Mouse (Mus musculus) CH12.LX (cell line): ENCODE measurements at regions not wholly inside any gene's neighbourhood (a gene's known extent, or its start where the extent isn't known, plus 50 kb on each side); places are given as distances from the start of the nearest gene placed in this dataset.

Experiments
- DNase-seq: peaks from one replicate; pipeline ENCODE4 v3.0.0-alpha.2; 2013; ENCODE audit errors: extremely low read depth
- H3K27ac ChIP-seq: 2 replicates; pipeline ENCODE4 v1.5.1; 2012; ENCODE audit warnings: low read depth, mild to moderate bottlenecking, control low read depth, moderate library complexity; ENCODE audit not compliant: insufficient read depth
- H3K27me3 ChIP-seq: replicated peaks from 2 replicates; pipeline ENCODE3; 2012; ENCODE audit warnings: inconsistent platforms
- H3K36me3 ChIP-seq, 2 experiments: replicated peaks in 1 of 2; 2 replicates each; pipeline versions ENCODE3 to v1.6.1; 2012; ENCODE audit warnings: inconsistent platforms in 1 of 2, low read length in 1 of 2, mild to moderate bottlenecking in 1 of 2, mixed read lengths in 1 of 2, moderate library complexity in 1 of 2; ENCODE audit not compliant: control insufficient read depth in 1 of 2, insufficient read depth in 1 of 2
- H3K4me1 ChIP-seq, 2 experiments: 2 replicates each; pipeline ENCODE4 v1.6.1; 2012; ENCODE audit warnings: inconsistent platforms in 1 of 2, moderate library complexity in 1 of 2; ENCODE audit not compliant: insufficient read depth in 2 of 2, control insufficient read depth in 1 of 2
- H3K4me2 ChIP-seq: 2 replicates; pipeline ENCODE4 v1.6.1; 2012; ENCODE audit warnings: low read depth, mild to moderate bottlenecking, control low read depth; ENCODE audit not compliant: poor library complexity, insufficient read depth, severe bottlenecking
- H3K4me3 ChIP-seq, 3 experiments: fragments of 150-350 bp in 1 of 3; sonication (generic) in 1 of 3; replicated peaks in 1 of 3; 2 replicates each; pipeline versions ENCODE3 to v1.5.1; 2011 to 2012; ENCODE audit warnings: low read depth in 2 of 3, low read length in 2 of 3, mild to moderate bottlenecking in 2 of 3, moderate library complexity in 2 of 3, control low read depth in 1 of 3, improper control_type of control experiment in 1 of 3, inconsistent platforms in 1 of 3, mixed read lengths in 1 of 3; ENCODE audit not compliant: poor library complexity in 1 of 3
- H3K79me2 ChIP-seq: replicated peaks from 2 replicates; pipeline ENCODE4 v1.6.1; 2012; ENCODE audit warnings: mild to moderate bottlenecking, moderate library complexity; ENCODE audit not compliant: control insufficient read depth, poor library complexity, insufficient read depth, severe bottlenecking; ENCODE audit errors: extremely low read depth
- H3K9ac ChIP-seq: 2 replicates; pipeline ENCODE4 v1.6.1; 2012; ENCODE audit warnings: low read depth, mild to moderate bottlenecking, control low read depth, moderate library complexity; ENCODE audit not compliant: insufficient read depth
- H3K9me3 ChIP-seq: replicated peaks from 2 replicates; pipeline ENCODE3; 2012; ENCODE audit warnings: low read length, inconsistent platforms, mixed read lengths
- CTCF ChIP-seq, 2 experiments: IDR thresholded peaks in 1 of 2; conservative IDR thresholded peaks in 1 of 2; 2 replicates each; pipeline ENCODE4 v1.5.1; 2011 to 2012; ENCODE audit warnings: low read depth in 2 of 2, low read length in 2 of 2, improper control_type of control experiment in 1 of 2, inconsistent platforms in 1 of 2, mild to moderate bottlenecking in 1 of 2, moderate library complexity in 1 of 2
- EP300 ChIP-seq: IDR thresholded peaks from 2 replicates; pipeline ENCODE4 v1.6.1; 2011; ENCODE audit warnings: low read length, improper control_type of control experiment
- GABPA ChIP-seq: IDR thresholded peaks from 2 replicates; pipeline ENCODE4 v1.6.1; 2012; ENCODE audit warnings: low read depth, low read length, improper control_type of control experiment, inconsistent platforms; ENCODE audit not compliant: insufficient replicate concordance
- HCFC1 ChIP-seq: IDR thresholded peaks from 2 replicates; pipeline ENCODE4 v1.6.1; 2012; ENCODE audit warnings: low read depth, mild to moderate bottlenecking, inconsistent platforms, low read length, improper control_type of control experiment
- JUND ChIP-seq: conservative IDR thresholded peaks from 2 replicates; pipeline ENCODE4 v1.6.1; 2011; ENCODE audit warnings: low read depth, low read length, improper control_type of control experiment
- MAFK ChIP-seq: IDR thresholded peaks from 2 replicates; pipeline ENCODE4 v1.6.1; 2011; ENCODE audit warnings: low read length, improper control_type of control experiment; ENCODE audit not compliant: insufficient replicate concordance
- MAX ChIP-seq: IDR thresholded peaks from 2 replicates; pipeline ENCODE4 v1.6.1; 2011; ENCODE audit warnings: low read length, improper control_type of control experiment
- RAD21 ChIP-seq: IDR thresholded peaks from 2 replicates; pipeline ENCODE4 v1.6.1; 2011; ENCODE audit warnings: low read depth, mild to moderate bottlenecking, low read length, improper control_type of control experiment, moderate library complexity
- TBP ChIP-seq: conservative IDR thresholded peaks from 2 replicates; pipeline ENCODE4 v1.6.1; 2011; ENCODE audit warnings: low read depth, low read length, improper control_type of control experiment
- USF2 ChIP-seq: conservative IDR thresholded peaks from 2 replicates; pipeline ENCODE4 v1.6.1; 2011; ENCODE audit warnings: low read depth, low read length, improper control_type of control experiment
- dilution Hi-C: fragments of 300-500 bp; cut with MboI; formaldehyde crosslinking; loops from 2 replicates; pipeline ENCODE4 v1.14.3; 2020; ENCODE audit warnings: low sequenced_read_pairs; ENCODE audit not compliant: extremely low pct_unique_long_range_greater_than_20kb, extremely low pct_ligation_motif_present
- in situ Hi-C: fragments of 300-500 bp; cut with MboI; formaldehyde crosslinking; loops from 3 replicates; pipeline ENCODE4 v1.14.3; 2019; ENCODE audit warnings: low sequenced_read_pairs, low pct_ligation_motif_present, low pct_unique_long_range_greater_than_20kb, mixed read lengths

GRCm38 (mm10) chr5:120325386-120325910 lies 106.1 kb upstream of the Lhx5 start:
- Histone ChIP-seq H3K4me2 (no peak overlapping the region), H3K79me2 (no peaks in the 10 kb centered on the region), H3K9ac (no peak overlapping the region), H3K9me3 (no peaks in the 10 kb centered on the region), H3K4me3 (no peak overlapping the region), H3K27me3 (peaks cover 77% of the 10 kb centered on the region), H3K27ac (no peak overlapping the region), H3K4me1 (no peaks in the 10 kb centered on the region), H3K36me3 (no peaks in the 10 kb centered on the region)
- no peak for TF ChIP-seq CTCF (conservative IDR thresholded peaks at IDR 0.05 in 1 of 2, IDR thresholded peaks at IDR 0.05 in 1 of 2; ENCODE audit: low read depth in 2 of 2, low read length in 2 of 2)
- no peak for DNase-seq
- in situ Hi-C loops: no loop called here
- dilution Hi-C loops: no loop called here

DNA sequence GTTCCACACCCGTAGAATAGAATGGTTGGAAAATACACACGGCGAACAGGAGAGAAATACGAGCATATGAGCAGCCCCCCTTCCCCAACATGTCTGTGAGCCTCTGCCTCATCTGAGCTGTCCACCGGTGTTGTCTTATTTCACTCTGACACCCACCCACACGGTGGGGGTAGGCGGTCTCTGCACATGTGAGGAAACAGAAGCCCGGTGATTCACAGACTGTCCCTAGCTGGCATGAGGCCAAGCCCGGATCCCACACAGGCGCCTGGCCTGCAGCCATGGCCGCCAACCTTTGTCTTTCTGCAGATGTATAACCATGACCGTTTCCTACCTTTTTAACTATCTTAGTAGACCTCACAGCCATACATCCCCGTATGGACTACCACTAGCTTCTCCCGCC lies 99.5 kb upstream of the Lhx5 start:
- dilution Hi-C loops (no loop called here), in situ Hi-C loops (no loop called here)
- Histone ChIP-seq H3K4me2 (no peak overlapping the region), H3K9ac (no peak overlapping the region), H3K4me1 (no peaks in the 10 kb centered on the region; a peak in 1 of 4 replicates), H3K36me3 (no peaks in the 10 kb centered on the region), H3K4me3 (no peak overlapping the region), H3K79me2 (no peaks in the 10 kb centered on the region), H3K9me3 (no peaks in the 10 kb centered on the region), H3K27ac (no peak overlapping the region), H3K27me3 (peaks cover 65% of the 10 kb centered on the region)
- TF ChIP-seq USF2 (no peak), JUND (no peak)
- no peak for DNase-seq

DNA sequence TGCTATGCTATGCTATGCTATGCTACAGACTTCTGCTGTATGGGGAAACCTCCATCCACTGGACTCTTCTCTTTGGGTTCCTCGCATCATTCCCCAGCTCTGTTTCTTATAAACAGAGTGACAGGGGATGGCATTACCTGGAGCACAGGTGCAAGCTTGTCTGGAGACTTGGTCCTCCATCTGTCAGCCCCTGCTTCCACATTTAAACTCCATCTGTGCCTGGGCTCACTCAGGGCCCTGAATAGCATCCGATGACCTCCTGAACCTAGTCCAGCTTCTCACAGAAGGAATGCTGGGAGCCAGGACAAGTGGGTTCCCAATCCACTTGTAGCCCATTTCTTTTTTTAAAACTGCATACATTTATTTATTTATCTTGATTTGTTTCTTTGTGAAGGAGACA lies 92.3 kb upstream of the Lhx5 start:
- Histone ChIP-seq H3K36me3 (no peaks in the 10 kb centered on the region), H3K4me1 (no peaks in the 10 kb centered on the region; a peak in 1 of 4 replicates), H3K4me3 (no peak overlapping the region), H3K9me3 (no peaks in the 10 kb centered on the region), H3K4me2 (no peak overlapping the region), H3K27me3 (peaks cover 70% of the 10 kb centered on the region), H3K79me2 (no peaks in the 10 kb centered on the region), H3K9ac (no peak overlapping the region), H3K27ac (no peak overlapping the region)
- in situ Hi-C loops: no loop called here
- no peak for DNase-seq
- dilution Hi-C loops: no loop called here
- TF ChIP-seq GABPA: no peak
- no peak for TF ChIP-seq RAD21
- TF ChIP-seq EP300: no peak
- TF ChIP-seq MAFK: no peak
- TF ChIP-seq MAX: no peak
- no peak for TF ChIP-seq TBP
- no peak for TF ChIP-seq CTCF (conservative IDR thresholded peaks at IDR 0.05 in 1 of 2, IDR thresholded peaks at IDR 0.05 in 1 of 2; ENCODE audit: low read depth in 2 of 2, low read length in 2 of 2)
- TF ChIP-seq HCFC1: no peak
